Mouse (Mus musculus) spleen, postnatal 0 days (tissue): ENCODE data around the gene H2-Q1. TPM values are rescaled to one million over a fixed set of nuclear protein-coding genes. Genes with fewer than 3 reads are reported as not detected.

Experiments
- polyA plus RNA-seq: library from polyadenylated mRNA; unstranded; fragments of >200 nt; fragmentation: Nextera tagmentation; extraction: Ambion mirVana; gene quantifications from 2 replicates; pipeline ENCODE4 v1.2.1, GENCODE M21; 2015

The H2-Q1 gene
- 0.05 TPM in 1 of 2 replicates, not detected in the other for polyA plus RNA-seq

GRCm38 (mm10) chr17:35320327-35321081 is at the start of gene H2-Q1:
H2-Q1 (plus strand) TSS chr17:35320405.

DNA sequence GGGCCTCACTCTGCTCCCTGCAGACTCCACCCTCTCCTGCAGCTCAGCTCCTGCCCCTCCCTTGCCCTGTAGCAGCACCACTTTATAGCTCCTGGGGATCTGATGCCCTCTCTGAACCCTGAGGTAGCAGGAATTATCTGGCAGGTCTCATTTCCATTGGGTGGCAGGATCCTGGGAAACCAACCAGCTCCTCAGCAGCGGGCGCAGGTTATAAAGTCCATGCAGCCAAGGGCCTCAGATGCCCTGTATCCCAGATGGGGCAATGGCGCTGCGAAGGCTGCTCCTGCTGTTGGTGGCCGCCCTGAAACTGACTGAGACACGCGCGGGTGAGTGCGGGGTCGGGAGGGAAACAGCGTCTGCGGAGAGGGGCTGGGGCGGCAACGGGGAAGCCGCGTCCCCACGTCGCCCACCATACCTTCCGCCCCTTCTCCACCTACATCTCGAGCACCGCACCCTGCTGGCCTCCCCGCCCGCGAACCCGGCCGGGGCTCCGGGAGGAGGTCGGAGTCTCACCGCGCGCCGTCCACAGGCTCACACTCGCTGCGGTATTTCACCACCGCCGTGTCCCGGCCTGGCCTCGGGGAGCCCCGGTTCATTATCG is 22.0 kb downstream of the H2-Q1 start, which contains the start of gene H2-Q2:
TSS of gene H2-Q2 (plus strand) at position 172 of the 601 bp plus-strand sequence.

Other genes starting within 250 kb of the H2-Q1 start
- 0.23 and 0.47 TPM in 2 replicates for gene Ly6g6e, start 243.5 kb upstream of the H2-Q1 start, polyA plus RNA-seq
- 1.2 and 2.1 TPM in 2 replicates for gene Ly6g6d, start 242.3 kb upstream of the H2-Q1 start, polyA plus RNA-seq
- 1.4 and 2.2 TPM in 2 replicates for gene Ly6g6f, start 234.8 kb upstream of the H2-Q1 start, polyA plus RNA-seq
- gene Abhd16a, start 231.1 kb upstream of the H2-Q1 start, polyA plus RNA-seq, result 101 and 108 TPM in 2 replicates
- not detected in 2 replicates for gene Ly6g5c, start 212.1 kb upstream of the H2-Q1 start, polyA plus RNA-seq
- 0.81 and 1.3 TPM in 2 replicates for gene Ly6g5b, start 205.0 kb upstream of the H2-Q1 start, polyA plus RNA-seq
- 19.0 and 20.3 TPM in 2 replicates for gene Gpank1, start 198.9 kb upstream of the H2-Q1 start, polyA plus RNA-seq
- 191 and 199 TPM in 2 replicates for gene Csnk2b, start 198.4 kb upstream of the H2-Q1 start, polyA plus RNA-seq
- 6.7 and 8.1 TPM in 2 replicates for gene D17H6S53E, start 194.0 kb upstream of the H2-Q1 start, polyA plus RNA-seq
- 0.17 and 0.64 TPM in 2 replicates for gene Apom, start 188.4 kb upstream of the H2-Q1 start, polyA plus RNA-seq
- 31.2 and 32.4 TPM in 2 replicates for gene Bag6, start 185.2 kb upstream of the H2-Q1 start, polyA plus RNA-seq
- 85.1 and 90.0 TPM in 2 replicates for gene Prrc2a, start 155.5 kb upstream of the H2-Q1 start, polyA plus RNA-seq
- gene Aif1, start 144.3 kb upstream of the H2-Q1 start, polyA plus RNA-seq, result 36.5 and 52.2 TPM in 2 replicates
- 93.5 and 134 TPM in 2 replicates for gene Lst1, start 132.0 kb upstream of the H2-Q1 start, polyA plus RNA-seq
- 24.4 and 36.4 TPM in 2 replicates for gene Ltb, start 126.0 kb upstream of the H2-Q1 start, polyA plus RNA-seq
- 1.7 and 2.2 TPM in 2 replicates for gene Tnf, start 118.4 kb upstream of the H2-Q1 start, polyA plus RNA-seq
- 0.17 and 0.79 TPM in 2 replicates for gene Lta, start 115.1 kb upstream of the H2-Q1 start, polyA plus RNA-seq
- 0.82 and 2.5 TPM in 2 replicates for gene Gm16181, start 99.6 kb upstream of the H2-Q1 start, polyA plus RNA-seq
- gene Atp6v1g2, start 86.7 kb upstream of the H2-Q1 start, polyA plus RNA-seq, result 2.3 and 2.4 TPM in 2 replicates
- 7.3 and 8.5 TPM in 2 replicates for gene Nfkbil1, start 84.6 kb upstream of the H2-Q1 start, polyA plus RNA-seq
- gene Ddx39b, start 78.7 kb upstream of the H2-Q1 start, polyA plus RNA-seq, result 195 TPM in 2 replicates
- gene H2-D1, start 57.7 kb upstream of the H2-Q1 start, polyA plus RNA-seq, result 356 and 410 TPM in 2 replicates
- gene H2-Q2, start 21.8 kb downstream of the H2-Q1 start, polyA plus RNA-seq, result 0.10 and 0.35 TPM in 2 replicates
- 5.0 and 6.1 TPM in 2 replicates for gene H2-Q4, start 59.2 kb downstream of the H2-Q1 start, polyA plus RNA-seq
- 2.0 and 2.4 TPM in 2 replicates for gene H2-Q6, start 104.4 kb downstream of the H2-Q1 start, polyA plus RNA-seq
- 3.9 and 4.6 TPM in 2 replicates for gene H2-Q7, start 118.8 kb downstream of the H2-Q1 start, polyA plus RNA-seq
- 12.6 and 15.2 TPM in 2 replicates for gene H2-Q10, start 149.7 kb downstream of the H2-Q1 start, polyA plus RNA-seq
- gene Pou5f1, start 185.6 kb downstream of the H2-Q1 start, polyA plus RNA-seq, result 0.10 and 0.12 TPM in 2 replicates
- 46.3 and 52.7 TPM in 2 replicates for gene Tcf19, start 196.4 kb downstream of the H2-Q1 start, polyA plus RNA-seq
- gene Cchcr1, start 196.7 kb downstream of the H2-Q1 start, polyA plus RNA-seq, result 9.7 and 11.4 TPM in 2 replicates
- 0.16 TPM in 1 of 2 replicates, not detected in the other for gene Psors1c2, start 212.8 kb downstream of the H2-Q1 start, polyA plus RNA-seq
- 0.05 and 0.07 TPM in 2 replicates for gene Cdsn, start 231.7 kb downstream of the H2-Q1 start, polyA plus RNA-seq
- gene 2300002M23Rik, start 247.0 kb downstream of the H2-Q1 start, polyA plus RNA-seq, result not detected in 2 replicates